Mouse (Mus musculus): ENCODE measurements at regions not wholly inside any gene's neighbourhood (a gene's known extent, or its start where the extent isn't known, plus 50 kb on each side); places are given as distances from the start of the nearest gene placed in this dataset.

GRCm38 (mm10) chr13:28514245-28514644 is 256.9 kb downstream of the Gm11361 start:
- H3K9ac ChIP-seq: no peak overlapping the region
- H3K4me3 ChIP-seq (replicated peaks): no peak overlapping the region
- H3K27ac ChIP-seq: no peak overlapping the region
- no peaks in the 10 kb centered on the region for H3K9me3 ChIP-seq
- H3K36me3 ChIP-seq (replicated peaks): no peaks in the 10 kb centered on the region
- no peak for ATAC-seq (ENCODE audit: low FRiP score)
- no peak overlapping the region for H3K4me2 ChIP-seq
- H3K27me3 ChIP-seq: no peaks in the 10 kb centered on the region
- peaks cover 7% of the 10 kb centered on the region for H3K4me1 ChIP-seq

GRCm38 (mm10) chr13:28513336-28513735 is 256.0 kb downstream of the Gm11361 start:
- ATAC-seq (ENCODE audit: low FRiP score): no peak
- no peak overlapping the region for H3K4me2 ChIP-seq
- peaks cover 7% of the 10 kb centered on the region for H3K4me1 ChIP-seq
- no peak overlapping the region for H3K27ac ChIP-seq
- H3K9ac ChIP-seq: no peak overlapping the region
- H3K36me3 ChIP-seq (replicated peaks): no peaks in the 10 kb centered on the region
- no peaks in the 10 kb centered on the region for H3K9me3 ChIP-seq
- 95% methylated on average over 7 of the region's 7 CpGs for WGBS
- H3K4me3 ChIP-seq (replicated peaks): no peak overlapping the region
- no peaks in the 10 kb centered on the region for H3K27me3 ChIP-seq

- Histone ChIP-seq H3K9ac (no peak overlapping the region), H3K27ac (peak overlapping the region; percentile 59; the same call in 1 of the 2 replicates), H3K4me3 (replicated peaks) (no peak overlapping the region), H3K27me3 (no peaks in the 10 kb centered on the region), H3K36me3 (replicated peaks) (no peaks in the 10 kb centered on the region), H3K9me3 (no peaks in the 10 kb centered on the region), H3K4me2 (no peak overlapping the region), H3K4me1 (peaks cover 7% of the 10 kb centered on the region)
- WGBS: 76% methylated on average over 11 of the region's 11 CpGs
- ATAC-seq (ENCODE audit: low FRiP score): peak; percentile 67; the same call in 1 of the 2 replicates
These were observed 255.4 kb downstream of the Gm11361 start for GRCm38 (mm10) chr13:28512573-28513334.

- H3K27ac ChIP-seq: 0 out of 2 replicates have a peak overlapping the region, but pooled peaks have one; percentile 3
- H3K4me2 ChIP-seq: no peak overlapping the region
- 74% methylated on average over 2 of the region's 2 CpGs for WGBS
- no peak overlapping the region for H3K4me3 ChIP-seq (replicated peaks)
- no peak for ATAC-seq (ENCODE audit: low FRiP score)
- H3K36me3 ChIP-seq (replicated peaks): no peaks in the 10 kb centered on the region
- peaks cover 9% of the 10 kb centered on the region for H3K4me1 ChIP-seq
- no peaks in the 10 kb centered on the region for H3K9me3 ChIP-seq
- H3K27me3 ChIP-seq: no peaks in the 10 kb centered on the region
- H3K9ac ChIP-seq: no peak overlapping the region
These were observed 250.9 kb downstream of the Gm11361 start for GRCm38 (mm10) chr13:28508184-28508583.

GRCm38 (mm10) chr13:28507783-28508182 is 250.5 kb downstream of the Gm11361 start:
- H3K27me3 ChIP-seq: no peaks in the 10 kb centered on the region
- 85% methylated on average over 5 of the region's 5 CpGs for WGBS
- no peak overlapping the region for H3K4me3 ChIP-seq (replicated peaks)
- 0 out of 2 replicates have a peak overlapping the region, but pooled peaks have one; percentile 3 for H3K27ac ChIP-seq
- no peaks in the 10 kb centered on the region for H3K36me3 ChIP-seq (replicated peaks)
- no peaks in the 10 kb centered on the region for H3K9me3 ChIP-seq
- no peak for ATAC-seq (ENCODE audit: low FRiP score)
- H3K4me2 ChIP-seq: no peak overlapping the region
- H3K9ac ChIP-seq: no peak overlapping the region
- H3K4me1 ChIP-seq: peaks cover 8% of the 10 kb centered on the region

GRCm38 (mm10) chr13:28504340-28504739 is 247.0 kb downstream of the Gm11361 start:
- no peaks in the 10 kb centered on the region for H3K36me3 ChIP-seq (replicated peaks)
- no peak overlapping the region for H3K4me2 ChIP-seq
- H3K9me3 ChIP-seq: no peaks in the 10 kb centered on the region
- no peak overlapping the region for H3K4me3 ChIP-seq (replicated peaks)
- H3K4me1 ChIP-seq: peaks cover 4% of the 10 kb centered on the region
- WGBS: 89% methylated on average over 3 of the region's 3 CpGs
- H3K27ac ChIP-seq: no peak overlapping the region
- no peaks in the 10 kb centered on the region for H3K27me3 ChIP-seq
- ATAC-seq (ENCODE audit: low FRiP score): no peak
- H3K9ac ChIP-seq: no peak overlapping the region

- 75% methylated on average over 2 of the region's 2 CpGs for WGBS
- H3K27me3 ChIP-seq: no peaks in the 10 kb centered on the region
- no peaks in the 10 kb centered on the region; the same call in 1 of the 2 replicates for H3K4me1 ChIP-seq
- H3K27ac ChIP-seq: no peak overlapping the region
- no peaks in the 10 kb centered on the region for H3K36me3 ChIP-seq (replicated peaks)
- H3K9me3 ChIP-seq: no peaks in the 10 kb centered on the region
- no peak overlapping the region for H3K4me3 ChIP-seq (replicated peaks)
- no peak overlapping the region for H3K4me2 ChIP-seq
- no peak for ATAC-seq (ENCODE audit: low FRiP score)
- H3K9ac ChIP-seq: no peak overlapping the region
These were observed 244.8 kb downstream of the Gm11361 start for GRCm38 (mm10) chr13:28502171-28502570.

GRCm38 (mm10) chr13:28500697-28501096 is 243.4 kb downstream of the Gm11361 start:
- no peak overlapping the region for H3K4me2 ChIP-seq
- no peaks in the 10 kb centered on the region for H3K9me3 ChIP-seq
- H3K36me3 ChIP-seq (replicated peaks): no peaks in the 10 kb centered on the region
- H3K27me3 ChIP-seq: no peaks in the 10 kb centered on the region
- no peak overlapping the region for H3K4me3 ChIP-seq (replicated peaks)
- H3K4me1 ChIP-seq: no peaks in the 10 kb centered on the region; the same call in 1 of the 2 replicates
- H3K27ac ChIP-seq: no peak overlapping the region
- 92% methylated on average over 6 of the region's 6 CpGs for WGBS
- H3K9ac ChIP-seq: no peak overlapping the region
- ATAC-seq (ENCODE audit: low FRiP score): no peak

GRCm38 (mm10) chr13:28497483-28497882 is 240.2 kb downstream of the Gm11361 start:
- Histone ChIP-seq H3K9ac (no peak overlapping the region), H3K27ac (no peak overlapping the region), H3K36me3 (replicated peaks) (no peaks in the 10 kb centered on the region), H3K4me2 (no peak overlapping the region), H3K27me3 (no peaks in the 10 kb centered on the region), H3K4me3 (replicated peaks) (no peak overlapping the region), H3K4me1 (no peaks in the 10 kb centered on the region; the same call in 1 of the 2 replicates), H3K9me3 (no peaks in the 10 kb centered on the region)
- ATAC-seq (ENCODE audit: low FRiP score): no peak
- 90% methylated on average over 4 of the region's 4 CpGs for WGBS

GRCm38 (mm10) chr13:28492015-28492414 is 234.7 kb downstream of the Gm11361 start:
- 86% methylated on average over 2 of the region's 2 CpGs for WGBS
- no peak overlapping the region for H3K27ac ChIP-seq
- H3K36me3 ChIP-seq (replicated peaks): no peaks in the 10 kb centered on the region; the same call in 1 of the 2 replicates
- H3K27me3 ChIP-seq: no peaks in the 10 kb centered on the region
- H3K4me1 ChIP-seq: no peaks in the 10 kb centered on the region
- no peak overlapping the region for H3K9ac ChIP-seq
- ATAC-seq (ENCODE audit: low FRiP score): no peak
- no peaks in the 10 kb centered on the region for H3K9me3 ChIP-seq
- no peak overlapping the region for H3K4me2 ChIP-seq
- no peak overlapping the region for H3K4me3 ChIP-seq (replicated peaks)

GRCm38 (mm10) chr13:28483727-28484126 is 226.4 kb downstream of the Gm11361 start:
- Histone ChIP-seq H3K36me3 (replicated peaks) (no peaks in the 10 kb centered on the region; the same call in 1 of the 2 replicates), H3K9ac (no peak overlapping the region), H3K9me3 (no peaks in the 10 kb centered on the region), H3K27me3 (no peaks in the 10 kb centered on the region), H3K4me3 (replicated peaks) (no peak overlapping the region), H3K4me2 (no peak overlapping the region), H3K4me1 (peaks cover 12% of the 10 kb centered on the region), H3K27ac (no peak overlapping the region)
- 87% methylated on average over 3 of the region's 3 CpGs for WGBS
- no peak for ATAC-seq (ENCODE audit: low FRiP score)

- Histone ChIP-seq H3K27me3 (no peaks in the 10 kb centered on the region), H3K4me3 (replicated peaks) (no peak overlapping the region), H3K9ac (no peak overlapping the region), H3K9me3 (no peaks in the 10 kb centered on the region), H3K27ac (peak overlapping the region; percentile 63), H3K36me3 (replicated peaks) (peaks cover 4% of the 10 kb centered on the region; the same call in 1 of the 2 replicates), H3K4me2 (no peak overlapping the region), H3K4me1 (peaks cover 12% of the 10 kb centered on the region)
- ATAC-seq (ENCODE audit: low FRiP score): peak; percentile 91
- 54% methylated on average over 7 of the region's 7 CpGs for WGBS
These were observed 224.1 kb downstream of the Gm11361 start for GRCm38 (mm10) chr13:28481224-28481965.
